Mouse (Mus musculus) thymus, postnatal 4 days (tissue): ENCODE measurements around the gene Pkd1.

ENCODE experiments used
- DNase-seq: peaks from one replicate; pipeline ENCODE4 v3.0.0; 2021

Pkd1 gene

DNA sequence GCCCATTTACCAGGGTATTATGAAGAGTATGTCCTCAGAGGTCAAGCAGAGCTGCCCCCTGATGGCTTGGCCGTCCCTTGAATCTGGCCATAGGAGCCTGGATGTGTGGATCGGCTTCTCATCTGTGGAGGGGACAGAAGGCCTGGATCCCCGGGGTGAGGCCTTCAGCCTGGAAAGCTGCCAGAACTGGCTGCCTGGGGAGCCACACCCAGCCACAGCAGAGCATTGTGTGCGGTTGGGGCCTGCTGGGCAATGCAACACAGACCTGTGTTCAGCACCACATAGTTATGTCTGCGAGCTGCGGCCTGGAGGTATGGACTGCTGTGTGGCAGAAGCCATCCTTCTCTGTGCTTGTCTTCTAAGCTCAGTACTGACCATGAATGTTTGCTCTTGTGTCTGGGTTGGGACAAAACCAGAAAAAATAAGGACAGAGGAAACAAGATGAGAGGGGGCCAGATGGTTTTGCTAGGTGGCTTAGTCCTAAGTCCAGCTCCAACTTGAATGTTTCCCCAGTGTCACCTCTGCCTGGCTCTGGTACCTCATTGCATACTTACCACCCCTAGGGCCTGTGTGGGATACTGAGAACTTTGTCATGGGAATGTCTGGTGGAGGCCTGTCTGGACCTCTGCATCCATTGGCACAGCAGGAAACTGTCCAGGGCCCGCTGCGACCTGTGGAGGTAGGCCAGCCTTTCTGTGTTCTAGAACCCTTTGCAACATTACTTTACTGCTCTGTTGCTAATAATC is 17.6 kb downstream of the Pkd1 start:
- DNase-seq: no peak

GRCm38 (mm10) chr17:24569837-24570236 is 20.2 kb downstream of the Pkd1 start:
- DNase-seq: no peak

DNA sequence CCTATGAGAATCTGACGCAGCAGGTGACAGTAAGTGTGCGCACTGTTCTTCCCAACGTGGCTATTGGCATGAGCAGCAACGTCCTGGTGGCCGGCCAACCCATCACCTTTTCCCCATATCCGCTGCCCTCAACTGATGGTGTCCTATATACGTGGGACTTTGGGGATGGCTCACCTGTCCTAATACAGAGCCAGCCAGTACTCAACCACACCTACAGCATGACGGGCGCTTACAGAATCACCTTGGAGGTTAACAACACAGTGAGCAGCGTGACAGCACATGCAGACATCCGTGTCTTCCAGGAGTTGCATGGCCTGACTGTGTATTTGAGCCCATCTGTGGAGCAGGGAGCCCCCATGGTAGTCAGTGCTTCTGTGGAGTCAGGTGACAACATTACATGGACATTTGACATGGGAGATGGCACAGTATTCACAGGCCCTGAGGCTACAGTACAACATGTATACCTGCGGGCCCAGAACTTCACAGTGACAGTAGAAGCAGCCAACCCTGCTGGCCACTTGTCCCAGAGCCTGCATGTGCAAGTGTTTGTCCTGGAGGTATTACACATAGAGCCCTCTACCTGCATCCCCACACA is 23.1 kb downstream of the Pkd1 start:
- no peak for DNase-seq

- DNase-seq: no peak
Measured at GRCm38 (mm10) chr17:24573811-24574210, 24.2 kb downstream of the Pkd1 start.

DNA sequence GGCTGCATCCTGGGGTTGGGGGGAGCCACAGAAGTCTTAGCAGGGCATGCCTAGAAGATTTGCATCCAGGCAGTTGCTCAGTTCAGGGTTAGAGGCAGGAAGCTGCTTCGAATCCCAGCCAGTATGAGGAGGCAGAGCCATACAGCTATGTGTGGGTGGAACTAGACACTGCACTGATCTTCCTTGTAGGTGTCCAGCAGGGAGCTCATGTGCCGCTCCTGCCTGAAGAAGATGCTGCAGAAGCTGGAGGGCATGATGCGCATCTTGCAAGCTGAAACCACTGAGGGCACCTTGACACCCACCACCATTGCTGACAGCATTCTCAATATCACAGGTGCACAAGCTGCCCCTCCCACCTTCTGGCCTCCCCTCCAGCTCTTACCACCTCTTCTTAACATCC is 29.9 kb downstream of the Pkd1 start:
- no peak for DNase-seq

DNA sequence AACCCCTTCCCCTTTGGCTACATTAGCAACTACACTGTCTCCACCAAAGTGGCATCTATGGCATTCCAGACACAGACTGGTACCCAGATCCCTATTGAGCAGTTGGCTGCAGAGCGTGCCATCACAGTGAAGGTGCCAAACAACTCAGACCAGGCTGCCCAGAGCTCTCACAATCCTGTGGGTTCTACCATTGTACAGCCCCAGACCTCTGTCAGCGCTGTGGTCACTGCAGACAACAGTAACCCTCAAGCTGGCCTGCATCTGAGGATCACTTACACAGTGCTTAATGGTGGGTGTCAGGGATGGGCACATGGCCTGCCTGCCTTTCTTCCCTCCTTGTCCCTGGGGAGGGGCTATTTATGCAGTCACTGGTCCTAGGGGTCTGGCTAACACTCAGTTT is 30.7 kb downstream of the Pkd1 start:
- DNase-seq: no peak

- DNase-seq: no peak
Measured at GRCm38 (mm10) chr17:24583599-24584460, 34.2 kb downstream of the Pkd1 start.

GRCm38 (mm10) chr17:24584520-24584919 is 34.9 kb downstream of the Pkd1 start:
- DNase-seq: no peak

DNA sequence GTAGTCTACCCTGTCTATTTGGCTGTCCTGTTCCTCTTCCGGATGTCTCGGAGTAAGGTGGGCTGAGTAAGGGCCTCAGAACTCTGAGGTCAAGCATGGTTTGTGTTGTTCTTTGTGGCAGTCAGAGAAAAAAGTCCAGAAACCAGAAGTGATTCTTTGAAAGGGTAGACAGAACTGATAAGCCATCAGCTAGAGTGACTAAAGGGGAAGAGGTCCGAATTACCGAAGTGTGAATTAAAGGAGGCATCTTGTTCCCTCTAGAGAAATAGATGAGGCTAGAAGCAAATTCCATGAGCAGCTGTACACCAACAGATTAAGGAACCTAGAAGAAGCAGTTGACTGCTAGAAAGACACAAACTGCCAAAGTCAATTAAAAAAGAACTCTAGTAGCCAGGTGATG is 36.9 kb downstream of the Pkd1 start:
- DNase-seq: no peak

GRCm38 (mm10) chr17:24590943-24591342 is 41.3 kb downstream of the Pkd1 start:
- no peak for DNase-seq

- DNase-seq: no peak
Measured at GRCm38 (mm10) chr17:24591695-24592094, 42.1 kb downstream of the Pkd1 start.

GRCm38 (mm10) chr17:24593248-24593647 is 43.6 kb downstream of the Pkd1 start:
- no peak for DNase-seq

GRCm38 (mm10) chr17:24593992-24594890 is 44.6 kb downstream of the Pkd1 start:
- DNase-seq: no peak

GRCm38 (mm10) chr17:24595126-24596072 is 45.8 kb downstream of the Pkd1 start:
- DNase-seq: no peak

GRCm38 (mm10) chr17:24596073-24596466 is 46.4 kb downstream of the Pkd1 start:
- no peak for DNase-seq

- no peak for DNase-seq
Measured at GRCm38 (mm10) chr17:24596471-24597183, 47.0 kb downstream of the Pkd1 start.

DNA sequence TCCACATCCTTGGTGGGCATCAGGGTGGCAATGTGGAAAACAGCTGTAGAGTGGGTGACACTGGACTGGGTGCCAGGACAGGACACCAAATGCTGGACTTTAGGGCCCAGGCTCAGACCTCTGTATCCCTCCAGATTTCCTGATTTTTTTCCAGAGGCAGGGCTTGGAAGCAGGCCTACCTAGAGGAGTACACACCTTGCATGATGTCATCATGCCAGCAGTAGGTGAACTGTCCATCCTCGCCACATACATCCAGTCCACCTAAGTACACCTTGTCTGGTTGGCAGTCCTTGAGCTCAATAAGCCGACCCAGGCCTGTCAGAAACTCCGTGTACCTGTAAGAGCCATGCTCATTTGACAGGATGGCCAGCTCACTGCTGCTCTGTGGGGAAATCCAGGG is 48.4 kb downstream of the Pkd1 start:
- no peak for DNase-seq

DNA sequence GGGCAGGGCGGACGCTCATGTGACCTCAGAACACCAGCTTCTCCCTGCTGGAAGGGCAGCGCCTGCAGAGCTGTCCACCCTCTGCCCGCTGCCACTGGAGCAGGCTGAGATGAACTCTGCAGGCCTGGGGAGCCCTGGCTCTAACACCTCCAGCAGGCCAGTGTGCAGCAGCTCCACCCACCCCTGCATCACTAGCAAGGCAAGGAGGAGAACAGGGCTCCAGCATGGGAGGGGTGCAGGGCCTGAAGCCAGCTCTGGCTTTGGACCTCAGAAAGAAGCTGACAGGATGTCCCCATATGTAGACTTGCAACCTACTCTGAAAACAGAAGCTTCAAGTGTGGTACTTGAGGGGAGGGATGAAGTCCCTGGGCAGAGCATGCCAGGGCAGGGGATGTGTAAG is 50.9 kb downstream of the Pkd1 start:
- DNase-seq: no peak

DNA sequence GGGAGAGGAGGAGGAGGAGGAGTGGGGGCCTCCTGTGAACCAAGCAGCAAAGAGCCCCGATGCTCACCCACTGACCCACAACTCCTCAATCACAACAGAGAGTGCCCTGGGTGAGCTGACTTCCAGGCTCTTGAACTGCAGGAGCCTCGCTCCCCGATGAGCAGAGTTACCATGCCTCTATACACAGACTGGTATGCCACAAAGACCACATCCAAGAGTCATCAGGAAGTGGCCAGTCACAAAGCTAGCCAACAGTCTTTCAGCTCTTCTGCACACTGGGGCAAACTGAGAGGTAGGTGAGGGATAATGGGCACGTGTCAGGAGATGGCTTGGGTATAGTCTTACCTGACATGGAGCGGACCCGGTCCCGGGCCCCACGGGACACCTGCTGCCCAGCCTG is 54.3 kb downstream of the Pkd1 start:
- DNase-seq: no peak

DNA sequence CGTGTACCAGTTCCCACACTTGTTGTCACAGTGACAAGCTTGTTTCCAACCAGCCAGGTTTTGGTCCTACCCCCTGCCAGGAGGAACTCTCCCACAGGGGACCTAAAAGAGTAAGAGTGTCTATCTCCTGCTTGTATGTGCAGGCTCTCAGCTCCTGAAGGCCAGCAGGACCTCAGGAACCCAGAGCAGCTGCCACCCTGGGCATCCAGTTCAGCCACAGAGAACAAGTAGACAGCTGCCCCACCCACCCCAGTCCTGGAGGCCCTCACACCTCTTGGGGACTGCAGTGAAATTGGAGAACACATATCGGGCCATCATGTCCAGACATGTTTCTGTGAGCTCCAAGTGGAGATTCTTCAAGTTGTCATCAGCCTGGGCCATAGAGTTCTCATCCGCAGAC is 54.9 kb downstream of the Pkd1 start:
- no peak for DNase-seq

- no peak for DNase-seq
Measured at GRCm38 (mm10) chr17:24608370-24608769, 58.7 kb downstream of the Pkd1 start.
